Mouse (Mus musculus) E14TG2a.4 (cell line): ENCODE results near the gene Itga6.

ENCODE experiments used
- CTCF ChIP-seq: conservative IDR thresholded peaks from 2 replicates; pipeline ENCODE4 v1.5.1; 2014; ENCODE audit warnings: low read length
- NANOG ChIP-seq: IDR thresholded peaks from 2 replicates; pipeline ENCODE4 v1.6.1; 2014; ENCODE audit warnings: borderline replicate concordance, low read length, mixed read lengths
- POU5F1 ChIP-seq: IDR thresholded peaks from 2 replicates; pipeline ENCODE4 v1.6.1; 2014; ENCODE audit warnings: low read length, borderline replicate concordance

GRCm38 (mm10) chr2:71728796-71729195 lies 16.6 kb upstream of the Itga6 start:
- no peak for TF ChIP-seq CTCF
- no peak for TF ChIP-seq NANOG
- no peak for TF ChIP-seq POU5F1
